Mouse (Mus musculus): ENCODE results near the gene Safb2.
A peak's percentile ranks its signal among the peaks of the same experiment; 100 is the strongest.
"Not testable (repeated sequence)": the region's sequence is repeated elsewhere in the genome, so short reads cannot be mapped to it uniquely, and the experiment has no call there.

Safb2 gene

DNA sequence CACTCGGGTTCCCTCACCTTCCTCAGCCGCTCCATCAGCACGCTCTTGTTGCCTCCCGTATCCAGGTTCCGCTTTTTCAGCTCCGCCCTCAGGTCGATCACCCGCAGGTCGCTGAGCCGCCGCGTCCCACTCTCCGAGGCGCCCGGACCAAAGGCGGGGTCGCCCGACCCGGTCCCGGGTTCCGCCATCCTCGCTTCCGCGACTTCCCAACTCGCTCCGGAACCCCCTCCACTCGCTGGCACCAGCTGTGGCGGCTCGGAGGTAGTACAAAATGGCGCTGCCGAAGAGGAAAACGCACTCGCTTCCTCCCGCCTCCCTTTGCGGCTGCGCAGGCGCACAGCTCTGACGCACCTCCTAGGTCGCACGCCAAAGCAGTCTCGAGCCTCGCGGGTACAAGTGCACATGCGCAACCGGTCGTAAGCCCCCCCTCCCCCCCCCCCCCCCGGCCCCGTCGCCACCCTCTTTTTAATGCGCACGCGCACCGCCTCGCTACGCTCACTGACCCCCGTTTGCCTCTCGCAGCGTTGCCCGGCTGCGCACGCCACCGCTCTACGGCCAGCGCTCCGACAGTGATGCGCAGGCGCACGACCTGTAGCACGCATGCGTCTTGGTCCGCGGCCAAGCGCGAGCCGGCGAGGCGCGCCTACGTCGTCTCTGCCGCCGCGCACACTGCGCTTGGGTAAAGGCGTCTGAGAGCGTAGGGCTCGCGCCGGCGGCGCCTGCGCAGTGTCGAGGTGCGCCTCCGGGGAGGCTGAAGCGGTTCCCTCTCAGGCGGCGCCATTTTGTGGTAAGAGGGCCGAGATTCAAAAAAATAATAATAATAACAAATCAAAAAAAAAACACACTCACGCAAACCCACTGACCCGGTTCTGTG is at the start of gene Safb2, which contains the start of gene Safb:
Gene Safb2 (minus strand): TSS at position 329 of the 874 bp plus-strand sequence.
Gene Safb (plus strand): TSS at position 569 of the 874 bp plus-strand sequence.
- DNase-seq (ENCODE audit: low spot score), result peak; percentile 100

DNA sequence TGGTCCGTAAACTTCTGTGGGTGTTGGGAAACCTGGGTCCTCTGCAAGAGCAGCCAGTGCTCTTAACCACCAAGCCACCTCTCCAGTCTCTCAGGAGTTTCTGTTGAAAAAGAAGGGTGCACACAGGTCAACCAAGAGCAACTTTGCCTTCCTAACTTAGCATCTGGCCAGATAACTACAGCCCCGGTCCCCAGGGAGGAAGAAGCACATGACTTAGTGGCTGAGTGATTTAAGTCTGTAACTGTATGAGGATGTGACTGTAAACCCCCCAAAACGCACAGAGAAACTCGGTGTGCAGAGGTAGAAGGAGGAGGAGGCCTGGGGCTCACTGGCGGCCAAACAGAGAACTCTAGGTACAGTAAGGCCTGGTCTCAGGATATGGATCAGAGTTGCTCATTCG is 49.6 kb upstream of the Safb2 start:
- no peak for DNase-seq (ENCODE audit: low spot score)

DNA sequence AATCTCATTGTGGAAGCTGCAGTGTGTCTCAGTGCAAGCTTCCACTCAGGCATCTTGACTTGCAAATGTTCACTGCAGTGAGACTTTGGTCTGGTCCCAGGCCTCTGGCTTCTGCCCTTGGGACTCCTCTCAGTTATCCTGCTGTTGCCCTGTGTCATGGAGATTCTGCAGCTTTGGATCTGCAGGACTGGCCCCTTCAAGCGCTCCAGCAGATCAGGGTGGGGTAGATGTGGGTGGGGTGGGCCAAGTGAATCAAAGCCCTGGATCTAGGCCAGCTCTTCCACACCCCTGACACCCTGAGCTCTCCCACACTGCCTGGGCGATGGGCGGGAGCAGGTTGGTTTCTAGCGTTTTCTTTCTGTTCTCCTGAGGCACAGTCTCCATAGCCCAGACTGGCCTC is 47.4 kb upstream of the Safb2 start:
- no peak for DNase-seq (ENCODE audit: low spot score)

DNA sequence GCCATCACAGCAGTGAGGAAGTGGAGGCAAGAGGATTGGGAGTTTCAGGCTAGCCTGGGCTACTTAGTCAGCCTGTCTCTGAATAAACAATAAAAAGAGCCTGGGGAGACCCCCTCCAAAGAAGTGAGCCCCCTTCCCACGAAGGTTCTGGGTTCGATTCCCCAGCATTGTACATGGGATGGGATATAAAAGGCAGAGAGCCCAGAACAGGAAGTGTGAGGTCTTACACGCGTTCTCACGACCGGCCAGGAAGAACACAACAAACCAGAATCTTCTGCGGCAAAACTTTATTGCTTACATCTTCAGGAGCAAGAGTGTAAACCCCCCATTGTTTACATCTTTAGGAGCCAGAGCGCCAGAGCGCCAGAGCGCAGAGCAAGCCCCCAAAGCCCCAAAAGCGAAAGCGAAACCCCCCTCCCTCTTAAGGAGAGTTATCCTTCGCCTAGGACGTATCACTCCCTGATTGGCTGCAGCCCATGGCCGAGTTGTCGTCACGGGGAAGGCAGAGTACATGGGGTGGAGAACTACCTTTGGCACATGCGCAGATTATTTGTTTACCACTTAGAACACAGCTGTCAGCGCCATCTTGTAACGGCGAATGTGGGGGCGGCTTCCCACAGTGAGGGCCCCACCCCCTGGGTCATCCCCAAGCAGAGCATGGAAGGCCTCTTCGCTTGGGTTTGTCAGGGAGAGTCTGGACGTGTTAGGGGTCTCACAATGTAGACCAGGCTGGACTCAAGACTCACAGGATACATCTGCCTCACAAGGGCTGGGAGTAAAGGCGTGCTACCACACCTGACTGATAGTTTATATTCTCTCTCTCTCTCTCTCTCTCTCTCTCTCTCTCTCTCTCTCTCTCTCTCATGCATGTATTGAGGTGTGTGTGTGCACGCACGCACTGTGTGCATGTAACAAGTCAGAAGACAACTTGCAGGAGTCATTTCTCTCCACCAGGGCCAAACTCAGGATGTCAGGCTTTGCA is 45.7 kb upstream of the Safb2 start:
- DNase-seq (ENCODE audit: low spot score), result not testable (repeated sequence)

DNA sequence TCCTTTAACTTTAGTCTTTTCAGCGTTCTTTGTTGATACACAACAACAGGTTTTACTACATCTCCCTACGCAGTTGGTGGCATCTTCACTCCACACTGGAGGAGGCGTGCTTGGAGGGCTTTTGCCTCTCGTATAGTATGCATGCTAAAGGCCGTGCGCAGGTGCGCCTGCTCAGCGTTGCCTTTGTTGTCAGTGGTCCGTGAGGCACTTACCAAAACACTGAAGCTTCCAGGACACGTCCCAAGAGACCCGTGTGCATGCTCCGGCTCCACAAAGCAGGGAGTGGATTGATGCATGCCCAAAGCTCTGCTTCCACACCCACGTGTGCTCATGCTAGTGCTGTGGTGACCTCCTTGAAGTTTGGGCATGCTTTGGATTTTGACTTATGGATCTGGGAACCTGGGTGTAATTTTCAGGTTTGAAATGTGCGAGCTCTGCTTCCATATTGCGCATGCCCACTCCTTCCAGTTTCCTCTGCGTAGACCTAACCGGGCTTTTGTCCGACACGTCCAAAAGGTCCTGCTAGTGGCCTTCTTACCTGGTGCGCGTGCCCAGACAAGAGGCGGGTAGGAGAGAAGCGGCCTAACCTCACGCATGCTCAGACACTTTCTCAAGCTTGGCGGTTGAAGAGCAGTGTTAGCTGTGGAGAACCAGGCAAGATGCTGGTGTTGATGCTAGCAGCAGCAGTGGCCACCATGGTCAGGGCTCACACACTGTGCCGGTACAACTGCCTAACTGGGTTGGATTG is 43.3 kb upstream of the Safb2 start, which contains the start of gene Catsperd:
Gene Catsperd (plus strand): TSS at position 614 of the 748 bp plus-strand sequence.
- peak; percentile 57 for DNase-seq (ENCODE audit: low spot score)

DNA sequence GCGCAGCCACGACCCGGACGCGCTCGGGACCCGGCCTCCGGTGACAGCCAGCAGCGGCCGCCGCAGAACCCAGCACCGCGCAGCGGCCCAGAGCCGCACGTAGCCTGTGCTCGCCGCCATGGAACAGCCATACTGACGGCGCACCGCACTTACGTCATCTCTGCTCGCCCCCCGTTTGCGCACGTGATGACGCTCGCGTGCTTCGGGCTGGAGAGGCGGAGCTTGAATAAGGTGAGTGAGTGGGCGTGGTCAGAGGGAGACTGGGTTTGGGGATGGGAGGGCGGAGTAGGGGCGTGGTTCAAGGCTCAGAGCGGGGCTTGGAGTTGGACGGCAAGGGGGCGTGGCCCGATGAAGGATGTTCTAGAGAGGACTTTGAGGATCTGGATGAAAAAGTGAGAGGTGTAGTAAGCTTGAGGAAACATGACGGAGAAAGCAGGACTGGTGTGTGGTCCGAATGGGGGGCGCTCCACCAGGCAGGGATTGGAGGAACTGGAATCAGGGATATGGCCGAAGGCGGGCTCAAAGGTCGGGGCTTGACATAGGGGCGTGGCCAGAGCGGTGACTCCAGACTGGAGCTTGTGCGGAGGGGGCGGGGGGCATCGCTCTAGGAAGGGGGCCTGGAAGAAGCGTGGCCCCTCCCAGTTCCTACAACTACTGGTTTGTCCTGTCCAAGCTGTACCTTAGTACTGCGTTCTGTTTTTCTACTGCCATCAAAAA is 42.5 kb upstream of the Safb2 start, which contains the start of gene Lonp1:
Gene Lonp1 (minus strand): TSS at position 134 of the 717 bp plus-strand sequence.
- DNase-seq (ENCODE audit: low spot score), result peak; percentile 98

DNA sequence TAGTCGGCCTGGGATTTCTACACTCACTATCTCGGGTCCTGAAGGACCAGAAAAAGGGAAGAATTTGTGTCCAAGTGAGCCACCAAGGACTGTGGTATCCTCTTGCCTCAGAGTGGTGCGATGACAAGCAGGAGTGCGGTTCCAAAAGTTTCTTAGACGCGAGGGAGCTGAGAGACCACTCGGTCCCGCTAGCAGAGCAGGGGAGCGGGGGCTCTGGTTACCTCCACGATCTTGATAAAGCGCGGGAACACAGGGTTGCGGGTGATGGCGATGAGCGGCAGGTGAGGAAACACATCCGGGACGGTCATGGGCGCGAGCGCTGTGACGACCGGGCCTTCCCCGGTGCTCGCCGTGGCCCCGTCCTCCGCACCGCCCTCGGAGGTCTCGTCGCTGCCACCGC is 41.9 kb upstream of the Safb2 start:
- DNase-seq (ENCODE audit: low spot score), result peak; percentile 48

DNA sequence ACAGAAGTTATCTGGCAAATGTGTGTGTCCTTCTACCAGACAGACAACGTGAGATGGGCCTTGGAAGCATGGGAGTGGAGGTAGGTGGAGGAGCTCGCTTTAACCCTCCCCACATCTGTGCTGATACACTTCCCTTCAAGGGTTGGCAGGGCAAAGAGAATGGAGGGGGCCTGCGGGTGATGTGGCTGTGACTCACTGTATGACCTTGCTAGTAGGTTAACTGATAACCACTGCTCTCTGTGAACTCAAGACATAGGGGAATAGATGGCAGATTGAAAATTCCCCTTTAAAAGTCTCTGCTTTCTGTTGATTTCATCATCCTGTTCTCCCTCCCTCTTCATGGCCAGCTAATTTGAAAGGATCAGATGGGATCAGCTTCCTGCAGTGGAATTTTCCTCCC is 41.1 kb upstream of the Safb2 start:
- no peak for DNase-seq (ENCODE audit: low spot score)

DNA sequence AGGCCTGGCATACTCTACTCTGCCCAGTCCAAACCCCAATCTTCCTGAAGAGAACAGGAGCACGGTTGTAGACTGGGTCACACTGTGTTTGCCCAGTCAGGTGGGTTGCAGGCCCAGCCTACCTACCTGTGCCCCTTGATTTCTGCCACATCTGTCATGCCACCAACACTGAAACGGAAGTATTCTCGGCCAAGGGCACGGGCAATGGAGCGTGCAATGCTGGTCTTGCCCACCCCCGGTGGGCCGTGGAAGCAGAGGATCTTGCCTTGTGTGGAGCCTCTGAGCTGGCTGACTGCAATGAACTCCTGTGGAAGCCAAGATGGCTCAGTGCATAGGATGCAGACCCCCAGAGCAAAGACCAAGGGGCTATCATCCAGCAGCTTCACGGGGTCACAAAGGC is 33.2 kb upstream of the Safb2 start:
- no peak for DNase-seq (ENCODE audit: low spot score)

DNA sequence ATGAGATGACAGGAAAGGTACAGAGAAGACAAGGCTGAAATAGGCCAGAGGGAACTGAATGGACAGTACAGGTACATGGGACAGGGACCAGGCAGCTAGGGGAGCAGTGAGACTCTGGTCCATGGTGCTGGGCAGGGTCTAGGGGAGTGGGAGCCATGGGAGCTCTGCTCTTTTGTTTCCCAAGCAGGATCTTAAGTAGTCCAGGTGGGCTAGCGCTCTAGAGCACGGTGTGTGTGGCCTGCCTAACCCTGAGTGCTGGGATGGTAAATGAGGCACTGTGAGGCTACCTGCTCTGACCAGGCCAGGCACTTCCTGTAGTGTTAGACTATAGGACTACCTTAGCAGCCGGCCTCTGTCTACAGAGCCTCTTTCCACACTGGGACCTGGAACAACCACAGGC is 32.3 kb upstream of the Safb2 start:
- no peak for DNase-seq (ENCODE audit: low spot score)

DNA sequence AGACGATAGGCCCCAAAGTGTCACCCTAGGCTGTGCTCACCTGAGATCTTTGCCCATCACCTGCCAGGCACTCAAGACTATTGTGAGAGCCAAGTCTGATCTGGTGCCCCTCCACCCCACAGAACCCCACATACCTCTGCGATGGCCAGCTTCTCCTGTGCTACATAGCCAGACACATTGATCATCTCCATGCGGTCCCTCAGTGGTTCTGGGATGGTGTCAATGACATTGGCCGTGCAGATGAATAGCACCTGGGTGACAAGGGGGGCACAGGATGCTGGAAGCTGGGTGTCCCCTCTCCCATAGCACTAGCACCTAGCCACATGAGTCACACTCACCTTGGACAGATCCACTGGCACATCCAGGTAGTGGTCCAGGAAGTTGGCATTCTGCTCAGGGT is 31.4 kb upstream of the Safb2 start:
- no peak for DNase-seq (ENCODE audit: low spot score)

DNA sequence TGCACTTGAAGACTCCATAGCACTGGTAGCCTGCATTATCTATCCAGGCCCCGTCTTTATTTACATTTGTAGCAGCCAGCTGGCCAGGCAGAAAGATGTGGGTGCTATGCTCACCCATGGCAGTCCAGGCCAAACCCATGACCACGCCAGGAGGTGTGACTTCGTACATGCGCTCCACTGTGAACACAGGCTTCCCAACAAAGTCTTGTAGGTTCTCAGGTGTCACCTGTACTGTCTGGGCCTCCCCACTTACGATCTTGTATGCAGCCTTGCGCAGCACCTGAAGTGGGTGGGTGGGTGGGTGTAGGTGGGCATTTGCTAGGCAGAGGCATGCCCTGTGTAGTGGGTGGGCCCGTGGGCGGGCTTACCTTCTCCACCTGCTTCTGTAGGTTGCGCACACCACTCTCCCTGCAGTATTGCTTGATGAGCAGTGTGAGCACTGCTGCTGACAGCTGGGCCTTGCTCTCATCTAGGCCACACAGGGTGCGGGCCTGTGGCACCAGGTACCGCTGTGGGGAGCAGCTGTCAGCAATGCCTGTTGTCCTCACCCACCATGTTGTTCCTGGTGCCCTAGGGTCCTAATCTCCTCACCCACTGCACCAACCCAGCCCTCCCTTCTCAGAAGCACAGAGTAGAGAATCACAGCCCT is 30.9 kb upstream of the Safb2 start:
- DNase-seq (ENCODE audit: low spot score), result no peak

DNA sequence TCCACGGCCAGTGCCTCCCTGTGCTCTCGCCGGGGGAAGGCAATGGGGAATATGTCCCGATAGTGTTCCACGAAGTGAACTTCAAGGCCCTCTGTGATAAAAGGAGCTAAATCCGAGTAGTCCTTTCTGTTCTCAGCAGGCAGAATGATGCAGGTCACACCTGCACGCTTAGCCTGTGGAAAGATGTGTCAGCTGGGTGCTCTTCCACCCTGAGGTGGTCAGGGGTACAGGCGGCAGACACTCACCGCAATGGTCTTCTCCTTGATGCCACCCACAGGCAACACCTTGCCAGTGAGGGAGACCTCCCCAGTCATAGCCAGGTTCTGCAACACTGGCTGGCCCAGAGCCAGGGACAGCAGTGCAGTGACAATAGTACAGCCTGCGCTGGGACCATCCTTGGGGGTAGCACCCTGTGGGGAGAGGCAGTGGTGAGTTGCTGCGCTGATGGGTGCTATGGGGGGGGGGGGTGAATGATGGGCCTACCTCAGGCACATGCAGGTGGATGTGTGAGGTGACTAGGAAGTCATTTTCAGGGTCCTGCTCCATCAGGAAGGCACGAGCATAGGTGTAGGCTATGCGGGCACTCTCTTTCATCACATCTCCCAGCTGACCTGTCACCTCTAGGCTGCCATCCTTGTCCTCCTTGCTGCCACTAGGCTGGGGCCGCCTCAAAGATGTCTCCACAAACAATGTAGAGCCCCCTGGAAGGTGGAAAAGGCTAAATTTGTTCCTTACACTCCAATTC is 30.2 kb upstream of the Safb2 start:
- no peak for DNase-seq (ENCODE audit: low spot score)

DNA sequence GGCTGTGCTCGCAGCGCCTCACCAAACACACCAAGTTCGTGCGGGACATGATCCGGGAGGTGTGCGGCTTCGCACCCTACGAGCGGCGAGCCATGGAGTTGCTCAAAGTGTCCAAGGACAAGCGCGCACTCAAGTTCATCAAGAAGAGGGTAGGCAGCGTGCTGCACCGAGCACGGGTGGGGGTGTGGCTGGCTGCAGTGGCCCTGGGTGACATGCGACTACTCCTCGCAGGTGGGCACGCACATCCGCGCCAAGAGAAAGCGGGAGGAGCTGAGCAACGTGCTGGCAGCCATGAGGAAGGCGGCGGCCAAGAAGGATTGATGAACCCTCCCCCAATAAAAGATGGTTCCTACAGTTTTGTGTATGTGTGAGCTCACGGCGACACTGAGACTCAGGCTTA is 29.5 kb upstream of the Safb2 start:
- DNase-seq (ENCODE audit: low spot score), result peak; percentile 42

DNA sequence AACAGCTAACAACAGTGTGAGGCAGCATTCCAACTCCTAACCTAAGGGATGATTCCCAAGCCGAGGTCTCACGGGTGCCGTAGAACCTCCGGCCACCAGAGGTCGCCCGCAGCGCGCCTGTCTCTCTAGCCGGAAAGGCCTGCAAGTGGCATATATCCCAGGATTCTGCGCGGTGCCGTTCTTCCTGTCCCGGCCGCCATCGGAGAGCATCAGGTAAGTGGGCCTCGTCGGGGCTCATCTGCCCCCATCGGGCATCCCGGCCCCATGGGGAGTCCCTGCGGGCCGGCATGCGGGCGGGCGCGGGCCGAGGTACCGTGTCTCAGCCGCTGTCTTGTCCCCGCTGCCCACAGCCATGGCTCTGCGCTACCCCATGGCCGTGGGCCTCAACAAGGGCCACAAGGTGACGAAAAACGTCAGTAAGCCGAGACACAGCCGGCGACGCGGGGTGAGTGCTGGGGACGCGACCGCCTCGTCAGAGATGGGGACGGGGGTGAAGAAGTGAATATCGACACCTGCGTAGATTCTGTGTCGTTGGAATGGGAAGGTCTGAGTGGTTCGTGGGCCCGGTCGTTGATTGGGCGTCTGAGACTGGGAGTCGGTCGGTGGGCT is 29.0 kb upstream of the Safb2 start, which contains the start of gene Rpl36:
Gene Rpl36 (plus strand): TSS at position 181 of the 609 bp plus-strand sequence.
- DNase-seq (ENCODE audit: low spot score), result peak; percentile 94

DNA sequence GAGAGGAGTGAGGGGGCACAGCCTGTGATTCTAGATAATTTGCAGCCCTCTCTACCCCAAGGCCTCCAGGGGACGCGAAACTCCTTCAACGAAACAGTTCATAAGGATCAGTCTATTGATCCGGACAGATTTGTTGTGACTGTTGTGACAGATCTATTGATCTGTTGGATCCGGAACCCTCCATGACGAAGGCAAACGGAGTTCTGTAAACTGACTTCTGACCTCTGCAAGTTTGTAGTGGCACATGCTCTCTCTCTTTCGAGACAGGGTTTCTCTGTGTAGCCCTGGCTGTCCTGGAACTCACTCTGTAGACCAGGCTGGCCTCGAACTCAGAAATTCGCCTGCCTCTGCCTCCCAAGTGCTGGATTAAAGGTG is 28.2 kb upstream of the Safb2 start:
- DNase-seq (ENCODE audit: low spot score), result not testable (repeated sequence)

DNA sequence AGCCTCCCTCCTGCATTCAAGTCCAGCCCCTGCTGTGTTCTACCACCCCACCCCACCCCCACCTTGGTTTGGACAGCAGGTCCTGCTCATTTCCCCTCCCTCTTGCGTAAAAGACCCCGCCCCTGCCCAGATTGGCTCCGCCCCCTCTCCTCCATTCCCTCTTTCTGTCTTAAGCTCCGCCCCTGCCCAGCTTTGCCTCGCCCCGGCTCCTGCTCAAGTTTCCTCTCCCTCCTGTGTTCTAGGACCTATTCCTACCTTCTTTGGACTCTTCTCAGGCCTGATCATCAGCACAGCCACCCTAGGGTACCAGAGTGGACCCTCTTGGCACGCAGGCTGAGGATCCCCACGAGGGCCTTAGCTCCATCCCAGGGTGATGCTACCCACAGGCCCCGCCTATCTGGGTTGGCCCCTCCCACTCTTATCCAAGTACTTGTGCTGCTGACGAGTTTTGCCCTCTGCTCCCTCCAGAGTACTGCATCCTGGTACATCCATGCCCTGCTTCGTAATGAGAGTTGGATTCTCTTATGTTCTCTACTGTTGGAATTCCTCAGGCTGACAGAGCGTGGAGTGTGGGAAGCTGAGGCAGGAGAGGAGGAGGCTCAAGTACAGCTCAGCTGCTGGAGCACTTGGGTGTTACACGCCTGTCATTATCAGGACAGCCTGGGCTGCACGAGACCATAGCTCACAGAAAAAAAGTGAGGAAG is 27.6 kb upstream of the Safb2 start:
- DNase-seq (ENCODE audit: low spot score), result peak; percentile 78

DNA sequence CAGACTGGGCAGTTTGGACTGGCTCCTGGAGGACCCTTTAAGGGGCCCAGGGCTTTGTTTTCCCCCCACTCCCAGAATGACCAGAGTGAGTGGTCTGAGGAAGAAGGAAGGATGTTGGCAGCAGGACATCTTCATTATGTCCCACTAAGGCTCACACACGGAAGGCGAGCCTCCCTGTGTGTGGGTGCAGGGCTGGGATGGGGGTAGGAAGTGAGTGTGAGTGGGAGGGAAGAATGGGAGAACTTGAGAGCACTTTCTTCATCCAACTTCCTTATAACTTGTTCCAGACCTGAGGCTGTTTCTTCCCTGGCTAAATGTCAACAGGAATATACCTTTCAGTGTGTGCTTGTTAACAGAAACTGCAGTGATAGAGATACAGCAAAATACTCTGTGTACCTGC is 26.9 kb upstream of the Safb2 start:
- DNase-seq (ENCODE audit: low spot score), result no peak
